Mouse (Mus musculus): ENCODE data around the gene Hba-a2. TPM values are rescaled to one million over a fixed set of nuclear protein-coding genes. Genes with fewer than 3 reads are reported as not detected.

Gene Hba-a2
- total and polyA plus RNA-seq, 2 experiments from 2014 or later = 6,390 to 8,165 TPM

GRCm38 (mm10) chr11:32266776-32267175 lies 29.5 kb upstream of the Hba-a2 start:
- H3K36me3 ChIP-seq (replicated peaks; ENCODE audit: control insufficient read depth, insufficient read depth, low read length) = 0 out of 2 replicates have a peak, but pooled peaks cover 10% of the 10 kb centered on the region
- no peak for ATAC-seq (ENCODE audit: insufficient read depth, low read depth)
- 22% methylated on average over 6 of the region's 6 CpGs for WGBS
- H3K9ac ChIP-seq (replicated peaks; ENCODE audit: low read depth, low read length) = peak overlapping the region; percentile 92
- H3K27me3 ChIP-seq (ENCODE audit: control insufficient read depth, insufficient read depth, low read length) = no peaks in the 10 kb centered on the region
- H3K4me3 ChIP-seq (ENCODE audit: low read depth, low read length) = peak overlapping the region; percentile 87
- H3K4me2 ChIP-seq (ENCODE audit: low read depth, low read length) = peak overlapping the region; percentile 79
- no peaks in the 10 kb centered on the region for H3K9me3 ChIP-seq (replicated peaks; ENCODE audit: control insufficient read depth, low read length)
- no peak for DNase-seq (ENCODE audit: low spot score)
- peaks cover 4% of the 10 kb centered on the region; the same call in 1 of the 2 replicates for H3K4me1 ChIP-seq (ENCODE audit: control insufficient read depth, insufficient read depth)
- TF ChIP-seq CTCF (IDR thresholded peaks at IDR 0.05; ENCODE audit: low read depth) (no peak), EP300 (IDR thresholded peaks at IDR 0.05; ENCODE audit: low read depth) (no peak)
- peak overlapping the region; percentile 91 for H3K27ac ChIP-seq (ENCODE audit: low read depth)

GRCm38 (mm10) chr11:32267188-32267884 lies 29.0 kb upstream of the Hba-a2 start, which contains the start of gene Nprl3:
Nprl3 (minus strand) TSS chr11:32267707.
- peak within 1 kb of the TSS; percentile 79 for H3K4me2 ChIP-seq (ENCODE audit: low read depth, low read length)
- peaks cover 4% of the 10 kb centered on the region; the same call in 1 of the 2 replicates for H3K4me1 ChIP-seq (ENCODE audit: control insufficient read depth, insufficient read depth)
- no peaks in the 10 kb centered on the region for H3K9me3 ChIP-seq (replicated peaks; ENCODE audit: control insufficient read depth, low read length)
- TF ChIP-seq CTCF (IDR thresholded peaks at IDR 0.05; ENCODE audit: low read depth) = no peak
- H3K9ac ChIP-seq (replicated peaks; ENCODE audit: low read depth, low read length) = peak within 1 kb of the TSS; percentile 92
- peak; percentile 100 for ATAC-seq (ENCODE audit: insufficient read depth, low read depth)
- H3K36me3 ChIP-seq (replicated peaks; ENCODE audit: control insufficient read depth, insufficient read depth, low read length) = 0 out of 2 replicates have a peak, but pooled peaks cover 6% of the 10 kb centered on the region
- H3K27ac ChIP-seq (ENCODE audit: low read depth) = peak within 1 kb of the TSS; percentile 91
- under 1% methylated on average over 54 of the region's 54 CpGs for WGBS
- H3K27me3 ChIP-seq (ENCODE audit: control insufficient read depth, insufficient read depth, low read length) = no peaks in the 10 kb centered on the region
- DNase-seq (ENCODE audit: low spot score) = peak; percentile 93
- H3K4me3 ChIP-seq (ENCODE audit: low read depth, low read length) = peak within 1 kb of the TSS; percentile 87

- no peak for ATAC-seq (ENCODE audit: insufficient read depth, low read depth)
- TF ChIP-seq CTCF (IDR thresholded peaks at IDR 0.05; ENCODE audit: low read depth) = no peak
- no peak for TF ChIP-seq EP300 (IDR thresholded peaks at IDR 0.05; ENCODE audit: low read depth)
These were observed 28.3 kb upstream of the Hba-a2 start for GRCm38 (mm10) chr11:32267964-32268363.

GRCm38 (mm10) chr11:32268952-32269351 lies 27.3 kb upstream of the Hba-a2 start:
- H3K27me3 ChIP-seq (ENCODE audit: control insufficient read depth, insufficient read depth, low read length) = no peaks in the 10 kb centered on the region
- H3K4me1 ChIP-seq (ENCODE audit: control insufficient read depth, insufficient read depth) = peaks cover 4% of the 10 kb centered on the region; the same call in 1 of the 2 replicates
- DNase-seq (ENCODE audit: low spot score) (no peak), ATAC-seq (ENCODE audit: insufficient read depth, low read depth) (no peak)
- H3K4me2 ChIP-seq (ENCODE audit: low read depth, low read length) = no peak overlapping the region
- H3K9ac ChIP-seq (replicated peaks; ENCODE audit: low read depth, low read length) = no peak overlapping the region
- 50% methylated on average over 5 of the region's 5 CpGs for WGBS
- no peak overlapping the region for H3K4me3 ChIP-seq (ENCODE audit: low read depth, low read length)
- no peak overlapping the region for H3K27ac ChIP-seq (ENCODE audit: low read depth)
- no peaks in the 10 kb centered on the region for H3K9me3 ChIP-seq (replicated peaks; ENCODE audit: control insufficient read depth, low read length)
- H3K36me3 ChIP-seq (replicated peaks; ENCODE audit: control insufficient read depth, insufficient read depth, low read length) = no peaks in the 10 kb centered on the region
- no peak for TF ChIP-seq CTCF (IDR thresholded peaks at IDR 0.05; ENCODE audit: low read depth)
- no peak for TF ChIP-seq EP300 (IDR thresholded peaks at IDR 0.05; ENCODE audit: low read depth)

More at GRCm38 (mm10) chr11:32267964-32268363, 28.3 kb upstream of the Hba-a2 start:
- Histone ChIP-seq H3K27me3 (ENCODE audit: control insufficient read depth, insufficient read depth, low read length) (no peaks in the 10 kb centered on the region), H3K9me3 (replicated peaks; ENCODE audit: control insufficient read depth, low read length) (no peaks in the 10 kb centered on the region), H3K4me3 (ENCODE audit: low read depth, low read length) (peak overlapping the region; percentile 87), H3K36me3 (replicated peaks; ENCODE audit: control insufficient read depth, insufficient read depth, low read length) (no peaks in the 10 kb centered on the region), H3K27ac (ENCODE audit: low read depth) (peak overlapping the region; percentile 91), H3K4me1 (ENCODE audit: control insufficient read depth, insufficient read depth) (peaks cover 4% of the 10 kb centered on the region; the same call in 1 of the 2 replicates), H3K4me2 (ENCODE audit: low read depth, low read length) (peak overlapping the region; percentile 79), H3K9ac (replicated peaks; ENCODE audit: low read depth, low read length) (peak overlapping the region; percentile 92; the same call in 1 of the 2 replicates)
- 17% methylated on average over 5 of the region's 5 CpGs for WGBS
- no peak for DNase-seq (ENCODE audit: low spot score)

- 42% methylated on average over 4 of the region's 4 CpGs for WGBS
- peaks cover 4% of the 10 kb centered on the region; the same call in 1 of the 2 replicates for H3K4me1 ChIP-seq (ENCODE audit: control insufficient read depth, insufficient read depth)
- TF ChIP-seq EP300 (IDR thresholded peaks at IDR 0.05; ENCODE audit: low read depth) (no peak), CTCF (IDR thresholded peaks at IDR 0.05; ENCODE audit: low read depth) (no peak)
- no peak overlapping the region for H3K9ac ChIP-seq (replicated peaks; ENCODE audit: low read depth, low read length)
- ATAC-seq (ENCODE audit: insufficient read depth, low read depth) = no peak
- no peaks in the 10 kb centered on the region for H3K9me3 ChIP-seq (replicated peaks; ENCODE audit: control insufficient read depth, low read length)
- H3K36me3 ChIP-seq (replicated peaks; ENCODE audit: control insufficient read depth, insufficient read depth, low read length) = no peaks in the 10 kb centered on the region
- 0 out of 2 replicates have a peak, but pooled peaks cover 7% of the 10 kb centered on the region for H3K27me3 ChIP-seq (ENCODE audit: control insufficient read depth, insufficient read depth, low read length)
- H3K4me3 ChIP-seq (ENCODE audit: low read depth, low read length) = no peak overlapping the region
- DNase-seq (ENCODE audit: low spot score) = no peak
- H3K27ac ChIP-seq (ENCODE audit: low read depth) = no peak overlapping the region
- H3K4me2 ChIP-seq (ENCODE audit: low read depth, low read length) = no peak overlapping the region
These were observed 25.1 kb upstream of the Hba-a2 start for GRCm38 (mm10) chr11:32271178-32271577.

All from heart, postnatal 0 days (tissue).